Mouse (Mus musculus) forebrain, embryonic 16.5 days (tissue): ENCODE results near the gene Med26. TPM values are rescaled to one million over a fixed set of nuclear protein-coding genes. Genes with fewer than 3 reads are reported as not detected.

Experiments
- ATAC-seq: fragments of 200-750 bp; cut with Nextera tagmentation; 2 replicates; pipeline ENCODE4 v1.8.0; 2017; ENCODE audit warnings: mild to moderate bottlenecking, moderate library complexity
- H3K27ac ChIP-seq: fragments of 300-500 bp; sonication (generic); 2 replicates; pipeline ENCODE4 v1.5.1; 2014; ENCODE audit warnings: low read length, control low read depth
- H3K27me3 ChIP-seq: fragments of 300-500 bp; sonication (generic); replicated peaks from 2 replicates; pipeline ENCODE4 v1.6.1; 2014; ENCODE audit warnings: low read length; ENCODE audit not compliant: control insufficient read depth, insufficient read depth
- H3K36me3 ChIP-seq: fragments of 300-500 bp; sonication (generic); 2 replicates; pipeline ENCODE4 v1.6.1; 2014; ENCODE audit not compliant: control insufficient read depth, insufficient read depth
- H3K4me1 ChIP-seq: fragments of 300-500 bp; sonication (generic); replicated peaks from 2 replicates; pipeline ENCODE4 v1.6.1; 2014; ENCODE audit warnings: low read length; ENCODE audit not compliant: control insufficient read depth, insufficient read depth
- H3K4me2 ChIP-seq: fragments of 300-500 bp; sonication (generic); 2 replicates; pipeline ENCODE4 v1.6.1; 2014; ENCODE audit warnings: mild to moderate bottlenecking, low read length, control low read depth
- H3K4me3 ChIP-seq: fragments of 300-500 bp; sonication (generic); replicated peaks from 2 replicates; pipeline ENCODE4 v1.5.1; 2014; ENCODE audit warnings: mild to moderate bottlenecking, low read length, control low read depth
- H3K9ac ChIP-seq: fragments of 300-500 bp; sonication (generic); replicated peaks from 2 replicates; pipeline ENCODE4 v1.6.1; 2014; ENCODE audit warnings: low read depth, low read length, control low read depth
- H3K9me3 ChIP-seq: fragments of 300-500 bp; sonication (generic); 2 replicates; pipeline ENCODE4 v1.6.1; 2016; ENCODE audit warnings: low read length; ENCODE audit not compliant: control insufficient read depth
- WGBS: fragments of 180-500 bp; shearing (Covaris S2); extraction: QIAGEN DNeasy Blood & Tissue Kit; methylation state at CpG from one replicate; pipeline ENCODE4 v1.1.7; 2014; 5-methylcytosine and 5-hydroxymethylcytosine counted together
- polyA plus RNA-seq: library from polyadenylated mRNA; unstranded; fragments of >200 nt; fragmentation: Nextera tagmentation; extraction: Ambion mirVana; gene quantifications from 2 replicates; pipeline ENCODE4 v1.2.1, GENCODE M21; 2015

Gene Med26
- 19.9 and 21.6 TPM in 2 replicates for polyA plus RNA-seq

GRCm38 (mm10) chr8:72547802-72548643 is at the start of gene Med26:
TSS of gene Med26 (minus strand) at chr8:72548270.
- WGBS, result under 1% methylated on average over 92 of the region's 92 CpGs
- H3K27me3 ChIP-seq, result no peaks in the 10 kb centered on the region
- peaks cover 30% of the 10 kb centered on the region for H3K4me1 ChIP-seq
- ATAC-seq, result peak; percentile 97
- peak within 1 kb of the TSS; percentile 87 for H3K4me2 ChIP-seq
- H3K27ac ChIP-seq, result peak within 1 kb of the TSS; percentile 87
- no peaks in the 10 kb centered on the region for H3K36me3 ChIP-seq
- peak within 1 kb of the TSS; percentile 96 for H3K4me3 ChIP-seq
- no peaks in the 10 kb centered on the region for H3K9me3 ChIP-seq
- peak within 1 kb of the TSS; percentile 82 for H3K9ac ChIP-seq

- H3K36me3 ChIP-seq, result no peaks in the 10 kb centered on the region
- 51% methylated on average over 2 of the region's 2 CpGs for WGBS
Measured at GRCm38 (mm10) chr8:72590198-72590597, 42.1 kb upstream of the Med26 start.

GRCm38 (mm10) chr8:72589286-72589685 is 41.2 kb upstream of the Med26 start:
- H3K27ac ChIP-seq, result no peak overlapping the region
- H3K9me3 ChIP-seq, result no peaks in the 10 kb centered on the region
- no peaks in the 10 kb centered on the region for H3K36me3 ChIP-seq
- no peak; the same call in 1 of the 2 replicates for ATAC-seq
- H3K27me3 ChIP-seq, result no peaks in the 10 kb centered on the region
- no peak overlapping the region for H3K9ac ChIP-seq
- no peak overlapping the region for H3K4me3 ChIP-seq
- H3K4me2 ChIP-seq, result no peak overlapping the region
- 77% methylated on average over 7 of the region's 7 CpGs for WGBS
- H3K4me1 ChIP-seq, result peaks cover 4% of the 10 kb centered on the region

More at GRCm38 (mm10) chr8:72590198-72590597, 42.1 kb upstream of the Med26 start:
- Histone ChIP-seq H3K27ac (no peak overlapping the region), H3K9me3 (no peaks in the 10 kb centered on the region), H3K4me1 (peaks cover 4% of the 10 kb centered on the region), H3K9ac (no peak overlapping the region), H3K4me2 (no peak overlapping the region), H3K27me3 (no peaks in the 10 kb centered on the region), H3K4me3 (no peak overlapping the region)
- ATAC-seq, result no peak

GRCm38 (mm10) chr8:72588865-72589264 is 40.8 kb upstream of the Med26 start:
- no peak overlapping the region for H3K4me2 ChIP-seq
- H3K4me1 ChIP-seq, result peaks cover 4% of the 10 kb centered on the region
- no peak overlapping the region for H3K4me3 ChIP-seq
- H3K9ac ChIP-seq, result no peak overlapping the region
- H3K9me3 ChIP-seq, result no peaks in the 10 kb centered on the region
- 89% methylated on average over 10 of the region's 10 CpGs for WGBS
- H3K27ac ChIP-seq, result no peak overlapping the region
- H3K36me3 ChIP-seq, result no peaks in the 10 kb centered on the region
- no peaks in the 10 kb centered on the region for H3K27me3 ChIP-seq
- ATAC-seq, result no peak

GRCm38 (mm10) chr8:72587806-72588205 is 39.7 kb upstream of the Med26 start:
- no peaks in the 10 kb centered on the region for H3K27me3 ChIP-seq
- H3K9me3 ChIP-seq, result no peaks in the 10 kb centered on the region
- no peaks in the 10 kb centered on the region for H3K36me3 ChIP-seq
- no peak overlapping the region for H3K4me2 ChIP-seq
- 54% methylated on average over 6 of the region's 6 CpGs for WGBS
- no peak overlapping the region for H3K4me3 ChIP-seq
- H3K4me1 ChIP-seq, result peaks cover 4% of the 10 kb centered on the region
- ATAC-seq, result no peak
- no peak overlapping the region for H3K9ac ChIP-seq
- no peak overlapping the region for H3K27ac ChIP-seq

- H3K4me2 ChIP-seq, result no peak overlapping the region
- H3K9ac ChIP-seq, result no peak overlapping the region
- no peaks in the 10 kb centered on the region for H3K27me3 ChIP-seq
- H3K9me3 ChIP-seq, result no peaks in the 10 kb centered on the region
- H3K4me1 ChIP-seq, result peaks cover 4% of the 10 kb centered on the region
- H3K36me3 ChIP-seq, result no peaks in the 10 kb centered on the region
- no peak overlapping the region for H3K4me3 ChIP-seq
- WGBS, result 83% methylated on average over 6 of the region's 6 CpGs
- no peak for ATAC-seq
- H3K27ac ChIP-seq, result no peak overlapping the region
Measured at GRCm38 (mm10) chr8:72584390-72584789, 36.3 kb upstream of the Med26 start.

GRCm38 (mm10) chr8:72583056-72583771 is 35.1 kb upstream of the Med26 start:
- ATAC-seq, result no peak
- no peak overlapping the region for H3K27ac ChIP-seq
- H3K4me3 ChIP-seq, result no peak overlapping the region
- WGBS, result 84% methylated on average over 7 of the region's 7 CpGs
- no peak overlapping the region for H3K4me2 ChIP-seq
- H3K9me3 ChIP-seq, result no peaks in the 10 kb centered on the region
- H3K9ac ChIP-seq, result no peak overlapping the region
- no peaks in the 10 kb centered on the region for H3K36me3 ChIP-seq
- no peaks in the 10 kb centered on the region for H3K27me3 ChIP-seq
- peaks cover 4% of the 10 kb centered on the region for H3K4me1 ChIP-seq

- ATAC-seq, result no peak
- Histone ChIP-seq H3K27ac (no peak overlapping the region), H3K4me3 (no peak overlapping the region), H3K4me2 (no peak overlapping the region), H3K4me1 (no peaks in the 10 kb centered on the region), H3K9me3 (no peaks in the 10 kb centered on the region), H3K36me3 (no peaks in the 10 kb centered on the region), H3K9ac (no peak overlapping the region), H3K27me3 (no peaks in the 10 kb centered on the region)
- 73% methylated on average over 9 of the region's 9 CpGs for WGBS
Measured at GRCm38 (mm10) chr8:72579374-72579773, 31.3 kb upstream of the Med26 start.

GRCm38 (mm10) chr8:72577941-72578340 is 29.9 kb upstream of the Med26 start:
- WGBS, result 63% methylated on average over 1 of the region's 1 CpGs
- Histone ChIP-seq H3K4me1 (peaks cover 7% of the 10 kb centered on the region), H3K4me3 (no peak overlapping the region), H3K9ac (no peak overlapping the region), H3K27ac (no peak overlapping the region), H3K4me2 (no peak overlapping the region), H3K9me3 (no peaks in the 10 kb centered on the region), H3K36me3 (no peaks in the 10 kb centered on the region), H3K27me3 (no peaks in the 10 kb centered on the region)
- ATAC-seq, result no peak
